Mouse (Mus musculus): ENCODE results near the gene Fryl. TPM values are rescaled to one million over a fixed set of nuclear protein-coding genes. Genes with fewer than 3 reads are reported as not detected.

Gene Fryl
- polyA plus RNA-seq, 1 experiment from 2014 or later: 24.3 TPM

GRCm38 (mm10) chr5:73279732-73280566 lies 23.5 kb upstream of the Fryl start:
- H3K4me3 ChIP-seq: no peak overlapping the region
- H3K36me3 ChIP-seq (replicated peaks): no peaks in the 10 kb centered on the region
- 55% methylated on average over 4 of the region's 4 CpGs for WGBS
- H3K4me1 ChIP-seq: peaks cover 12% of the 10 kb centered on the region
- no peak for DNase-seq (ENCODE audit: low spot score)
- peak overlapping the region; percentile 57 for H3K27ac ChIP-seq (replicated peaks)
- H3K9me3 ChIP-seq: no peaks in the 10 kb centered on the region
- no peaks in the 10 kb centered on the region for H3K27me3 ChIP-seq (replicated peaks; ENCODE audit: low read depth, poor library complexity, severe bottlenecking)

GRCm38 (mm10) chr5:73279190-73279589 lies 22.8 kb upstream of the Fryl start:
- no peak overlapping the region for H3K4me3 ChIP-seq
- H3K4me1 ChIP-seq: peaks cover 12% of the 10 kb centered on the region
- H3K9me3 ChIP-seq: no peaks in the 10 kb centered on the region
- peak overlapping the region; percentile 57; the same call in 1 of the 2 replicates for H3K27ac ChIP-seq (replicated peaks)
- no peaks in the 10 kb centered on the region for H3K27me3 ChIP-seq (replicated peaks; ENCODE audit: low read depth, poor library complexity, severe bottlenecking)
- DNase-seq (ENCODE audit: low spot score): no peak
- 61% methylated on average over 10 of the region's 10 CpGs for WGBS
- no peaks in the 10 kb centered on the region for H3K36me3 ChIP-seq (replicated peaks)

GRCm38 (mm10) chr5:73274941-73275340 lies 18.5 kb upstream of the Fryl start:
- H3K9me3 ChIP-seq: no peaks in the 10 kb centered on the region
- WGBS: 82% methylated on average over 2 of the region's 2 CpGs
- no peaks in the 10 kb centered on the region for H3K36me3 ChIP-seq (replicated peaks)
- DNase-seq (ENCODE audit: low spot score): no peak
- H3K4me1 ChIP-seq: peaks cover 11% of the 10 kb centered on the region
- H3K27me3 ChIP-seq (replicated peaks; ENCODE audit: low read depth, poor library complexity, severe bottlenecking): no peaks in the 10 kb centered on the region
- H3K27ac ChIP-seq (replicated peaks): no peak overlapping the region
- H3K4me3 ChIP-seq: no peak overlapping the region

GRCm38 (mm10) chr5:73273171-73273570 lies 16.8 kb upstream of the Fryl start:
- no peak for DNase-seq (ENCODE audit: low spot score)
- Histone ChIP-seq H3K27ac (replicated peaks) (no peak overlapping the region), H3K36me3 (replicated peaks) (no peaks in the 10 kb centered on the region), H3K9me3 (no peaks in the 10 kb centered on the region), H3K4me3 (no peak overlapping the region), H3K4me1 (no peaks in the 10 kb centered on the region), H3K27me3 (replicated peaks; ENCODE audit: low read depth, poor library complexity, severe bottlenecking) (no peaks in the 10 kb centered on the region)
- WGBS: 78% methylated on average over 4 of the region's 4 CpGs

- peaks cover 3% of the 10 kb centered on the region for H3K4me1 ChIP-seq
- no peaks in the 10 kb centered on the region for H3K9me3 ChIP-seq
- H3K27ac ChIP-seq (replicated peaks): no peak overlapping the region
- WGBS: 80% methylated on average over 6 of the region's 6 CpGs
- no peaks in the 10 kb centered on the region for H3K27me3 ChIP-seq (replicated peaks; ENCODE audit: low read depth, poor library complexity, severe bottlenecking)
- no peaks in the 10 kb centered on the region for H3K36me3 ChIP-seq (replicated peaks)
- H3K4me3 ChIP-seq: no peak overlapping the region
- no peak for DNase-seq (ENCODE audit: low spot score)
Observed at GRCm38 (mm10) chr5:73270612-73271011, 14.2 kb upstream of the Fryl start.

GRCm38 (mm10) chr5:73268636-73269213 lies 12.3 kb upstream of the Fryl start:
- H3K4me1 ChIP-seq: peaks cover 10% of the 10 kb centered on the region
- no peaks in the 10 kb centered on the region for H3K27me3 ChIP-seq (replicated peaks; ENCODE audit: low read depth, poor library complexity, severe bottlenecking)
- no peaks in the 10 kb centered on the region for H3K36me3 ChIP-seq (replicated peaks)
- no peak overlapping the region for H3K27ac ChIP-seq (replicated peaks)
- H3K4me3 ChIP-seq: no peak overlapping the region
- H3K9me3 ChIP-seq: no peaks in the 10 kb centered on the region
- DNase-seq (ENCODE audit: low spot score): no peak
- WGBS: 79% methylated on average over 11 of the region's 11 CpGs

GRCm38 (mm10) chr5:73265460-73265859 lies 9.0 kb upstream of the Fryl start:
- H3K27me3 ChIP-seq (replicated peaks; ENCODE audit: low read depth, poor library complexity, severe bottlenecking): no peaks in the 10 kb centered on the region
- no peaks in the 10 kb centered on the region for H3K9me3 ChIP-seq
- WGBS: 30% methylated on average over 5 of the region's 5 CpGs
- H3K4me3 ChIP-seq: no peak overlapping the region
- H3K27ac ChIP-seq (replicated peaks): no peak overlapping the region
- no peaks in the 10 kb centered on the region for H3K36me3 ChIP-seq (replicated peaks)
- peaks cover 10% of the 10 kb centered on the region for H3K4me1 ChIP-seq
- peak; percentile 55 for DNase-seq (ENCODE audit: low spot score)

- Histone ChIP-seq H3K27ac (replicated peaks) (no peak overlapping the region), H3K27me3 (replicated peaks; ENCODE audit: low read depth, poor library complexity, severe bottlenecking) (no peaks in the 10 kb centered on the region), H3K36me3 (replicated peaks) (no peaks in the 10 kb centered on the region), H3K9me3 (no peaks in the 10 kb centered on the region), H3K4me1 (peaks cover 10% of the 10 kb centered on the region), H3K4me3 (no peak overlapping the region)
- DNase-seq (ENCODE audit: low spot score): no peak
- WGBS: 74% methylated on average over 5 of the region's 5 CpGs
Observed at GRCm38 (mm10) chr5:73264122-73264521, 7.7 kb upstream of the Fryl start.

- Histone ChIP-seq H3K9me3 (no peaks in the 10 kb centered on the region), H3K27ac (replicated peaks) (no peak overlapping the region), H3K27me3 (replicated peaks; ENCODE audit: low read depth, poor library complexity, severe bottlenecking) (0 out of 2 replicates have a peak, but pooled peaks cover 3% of the 10 kb centered on the region), H3K4me1 (peaks cover 25% of the 10 kb centered on the region), H3K36me3 (replicated peaks) (no peaks in the 10 kb centered on the region), H3K4me3 (peak overlapping the region; percentile 81; the same call in 1 of the 2 replicates)
- DNase-seq (ENCODE audit: low spot score): no peak
- WGBS: 54% methylated on average over 8 of the region's 8 CpGs
Observed at GRCm38 (mm10) chr5:73257723-73258122, 1.3 kb upstream of the Fryl start.

- Histone ChIP-seq H3K4me3 (peak overlapping the region; percentile 81), H3K27ac (replicated peaks) (peak overlapping the region; percentile 48), H3K36me3 (replicated peaks) (no peaks in the 10 kb centered on the region), H3K9me3 (no peaks in the 10 kb centered on the region), H3K4me1 (peaks cover 25% of the 10 kb centered on the region), H3K27me3 (replicated peaks; ENCODE audit: low read depth, poor library complexity, severe bottlenecking) (0 out of 2 replicates have a peak, but pooled peaks cover 3% of the 10 kb centered on the region)
- DNase-seq (ENCODE audit: low spot score): no peak
- WGBS: 5% methylated on average over 11 of the region's 11 CpGs
Observed at GRCm38 (mm10) chr5:73257096-73257495, 677 bp upstream of the Fryl start.

GRCm38 (mm10) chr5:73255321-73256251 lies 833 bp downstream of the Fryl start:
- H3K9me3 ChIP-seq: no peaks in the 10 kb centered on the region
- peak overlapping the region; percentile 96 for H3K27ac ChIP-seq (replicated peaks)
- DNase-seq (ENCODE audit: low spot score): peak; percentile 76
- no peaks in the 10 kb centered on the region for H3K36me3 ChIP-seq (replicated peaks)
- under 1% methylated on average over 129 of the region's 129 CpGs for WGBS
- H3K4me1 ChIP-seq: peaks cover 25% of the 10 kb centered on the region
- H3K27me3 ChIP-seq (replicated peaks; ENCODE audit: low read depth, poor library complexity, severe bottlenecking): 0 out of 2 replicates have a peak, but pooled peaks cover 3% of the 10 kb centered on the region
- peak overlapping the region; percentile 81 for H3K4me3 ChIP-seq

GRCm38 (mm10) chr5:73254660-73255059 lies 1.8 kb downstream of the Fryl start:
- Histone ChIP-seq H3K9me3 (no peaks in the 10 kb centered on the region), H3K4me1 (peaks cover 25% of the 10 kb centered on the region), H3K27me3 (replicated peaks; ENCODE audit: low read depth, poor library complexity, severe bottlenecking) (0 out of 2 replicates have a peak, but pooled peaks cover 3% of the 10 kb centered on the region), H3K36me3 (replicated peaks) (no peaks in the 10 kb centered on the region), H3K27ac (replicated peaks) (peak overlapping the region; percentile 96), H3K4me3 (peak overlapping the region; percentile 81)
- no peak for DNase-seq (ENCODE audit: low spot score)
- 55% methylated on average over 5 of the region's 5 CpGs for WGBS

All from embryonic facial prominence, embryonic 10.5 days (tissue).